Mouse (Mus musculus) frontal cortex, postnatal 10 days (tissue): ENCODE results near the gene Gm11565.
"Not testable (repeated sequence)": the region's sequence is repeated elsewhere in the genome, so short reads cannot be mapped to it uniquely, and the experiment has no call there.

Experiments used
- DNase-seq, 2 experiments: peaks; one replicate each; pipeline ENCODE4 v3.0.0; 2022; ENCODE audit warnings: low spot score in 2 of 2, mixed read lengths in 1 of 2

The Gm11565 gene

DNA sequence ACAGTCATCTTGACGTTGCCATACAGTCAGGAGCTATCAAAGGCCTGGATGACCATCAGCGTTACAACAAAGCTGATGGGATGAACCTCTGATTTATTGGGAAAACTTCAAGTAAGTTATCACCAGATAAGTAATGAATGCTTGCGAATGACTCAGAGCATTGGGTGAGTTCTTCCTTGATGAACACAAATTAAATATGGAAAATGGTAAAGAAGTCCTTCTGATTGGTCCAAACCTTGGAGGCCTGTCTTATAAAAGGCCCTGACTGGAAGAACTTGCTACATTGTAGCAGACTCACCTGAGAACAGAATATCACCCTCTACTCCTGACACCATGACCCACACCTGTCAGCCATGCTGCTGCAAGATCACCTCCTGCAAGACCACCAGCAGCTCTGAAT lies at the start of gene Gm11565:
TSS of gene Gm11565 (plus strand) at position 301 of the 400 bp plus-strand sequence.
- no peak for DNase-seq

DNA sequence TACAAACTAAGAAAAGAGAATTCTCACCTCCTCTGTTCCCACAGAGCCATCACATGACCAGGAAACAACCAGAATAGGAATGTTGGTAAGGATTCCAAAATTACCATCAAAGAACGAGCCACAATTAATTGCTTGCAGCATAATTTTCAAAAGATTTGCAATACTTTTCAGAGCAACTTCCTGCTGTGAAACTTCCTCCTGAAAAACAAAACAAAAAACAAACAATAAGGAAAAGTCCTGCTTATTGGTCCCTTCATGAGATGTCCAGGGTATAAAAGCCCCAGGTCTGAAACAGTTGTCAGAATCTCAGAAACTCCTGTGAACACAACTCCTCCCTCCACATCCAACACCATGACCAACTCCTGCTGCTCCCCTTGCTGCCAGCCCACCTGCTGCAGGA lies 41.5 kb upstream of the Gm11565 start, which contains the start of gene Krtap9-1:
TSS of gene Krtap9-1 (plus strand) at position 301 of the 400 bp plus-strand sequence.
- not testable (repeated sequence) for DNase-seq

DNA sequence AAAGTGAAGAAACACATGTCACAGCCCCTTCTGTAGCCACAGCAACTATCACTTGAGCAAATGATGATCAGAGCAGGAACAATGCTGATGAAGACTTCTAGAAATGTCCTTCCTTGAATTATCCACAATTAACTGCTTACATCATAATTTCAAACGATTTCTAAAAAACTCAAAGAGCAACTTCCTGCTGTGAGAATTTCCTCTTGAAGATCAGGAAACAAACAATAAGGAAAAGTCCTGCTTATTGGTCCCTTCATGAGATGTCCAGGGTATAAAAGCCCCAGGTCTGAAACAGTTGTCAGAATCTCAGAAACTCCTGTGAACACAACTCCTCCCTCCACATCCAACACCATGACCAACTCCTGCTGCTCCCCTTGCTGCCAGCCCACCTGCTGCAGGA lies 35.7 kb upstream of the Gm11565 start, which contains the start of gene Gm11567:
TSS of gene Gm11567 (plus strand) at position 301 of the 400 bp plus-strand sequence.
- DNase-seq: not testable (repeated sequence)

DNA sequence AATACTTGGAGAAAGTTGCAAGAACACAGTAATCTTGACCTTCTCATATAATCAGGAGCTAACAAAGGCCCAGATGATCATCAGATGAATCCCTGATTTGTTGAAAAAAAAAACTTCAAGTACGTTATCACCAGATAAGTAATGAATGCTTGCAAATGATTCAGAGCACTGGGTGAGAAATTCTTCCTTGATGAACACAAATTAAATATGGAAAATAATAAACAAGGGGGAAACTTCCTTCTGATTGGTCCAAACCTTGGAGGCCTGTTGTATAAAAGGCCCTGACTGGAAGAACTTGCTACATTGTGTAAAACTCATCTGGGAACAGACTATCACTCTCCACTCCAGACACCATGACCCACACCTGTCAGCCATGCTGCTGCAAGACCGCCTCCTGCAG lies 6.9 kb upstream of the Gm11565 start, which contains the start of gene Krtap31-1:
TSS of gene Krtap31-1 (plus strand) at position 301 of the 400 bp plus-strand sequence.
- DNase-seq: no peak

DNA sequence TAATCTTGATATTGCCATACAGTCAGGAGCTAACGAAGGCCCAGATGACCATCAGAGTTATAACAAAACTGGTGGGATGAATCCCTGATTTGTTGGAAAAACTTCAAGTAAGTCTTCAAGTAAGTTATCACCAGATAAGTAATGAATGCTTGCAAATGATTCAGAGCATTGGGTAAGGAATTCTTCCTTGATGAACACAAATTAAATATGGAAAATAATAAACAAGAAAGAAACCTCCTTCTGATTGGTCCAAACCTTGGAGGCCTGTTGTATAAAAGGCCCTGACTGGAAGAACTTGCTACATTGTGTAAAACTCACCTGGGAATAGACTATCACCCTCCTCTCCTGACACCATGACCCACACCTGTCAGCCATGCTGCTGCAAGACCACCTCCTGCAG lies 21.4 kb downstream of the Gm11565 start, which contains the start of gene Krtap31-2:
TSS of gene Krtap31-2 (plus strand) at position 301 of the 400 bp plus-strand sequence.
- no peak for DNase-seq

DNA sequence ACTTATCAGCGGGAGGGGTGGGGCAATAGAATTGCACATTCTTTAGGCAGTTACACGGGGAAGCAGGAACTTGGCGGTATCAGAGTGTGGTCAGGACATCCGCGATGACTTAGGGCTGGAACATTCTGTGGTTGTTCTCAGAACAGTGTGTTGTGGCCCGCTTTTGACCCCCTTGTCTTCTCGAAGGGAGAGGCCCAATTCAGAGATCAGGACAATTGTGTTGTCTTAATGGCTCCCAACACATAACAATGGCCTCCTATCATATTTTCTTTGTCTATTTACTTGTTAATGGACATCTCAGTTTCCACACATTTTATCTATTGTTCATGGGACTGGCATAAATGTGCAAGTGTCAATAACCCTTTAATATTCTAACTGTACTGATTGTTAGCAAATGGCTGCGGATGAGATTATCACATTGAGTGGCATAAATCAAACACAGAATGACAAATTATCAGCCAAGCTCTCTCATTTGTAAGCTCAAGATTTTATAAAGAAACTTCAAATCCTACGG lies 23.3 kb downstream of the Gm11565 start:
- DNase-seq: no peak

DNA sequence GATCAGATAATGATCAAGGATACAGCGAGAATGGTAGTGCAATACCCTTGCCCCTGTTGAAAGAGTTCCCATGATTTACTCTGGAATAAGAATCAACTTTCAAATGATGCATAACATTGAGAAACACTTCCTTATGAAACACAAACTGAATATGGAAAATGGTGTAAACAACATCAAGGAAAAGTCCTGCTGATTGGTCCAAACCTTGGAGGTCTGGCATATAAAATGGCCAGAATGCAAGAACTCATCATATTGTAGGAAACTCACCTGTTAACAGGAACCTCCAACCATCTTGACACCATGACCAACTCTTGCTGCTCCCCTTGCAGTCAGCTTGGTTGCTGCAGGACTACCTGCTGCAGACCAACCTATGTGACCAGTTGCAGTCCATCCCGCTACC lies 33.6 kb downstream of the Gm11565 start, which contains the start of gene Krtap9-5:
TSS of gene Krtap9-5 (plus strand) at position 301 of the 400 bp plus-strand sequence.
- no peak for DNase-seq

DNA sequence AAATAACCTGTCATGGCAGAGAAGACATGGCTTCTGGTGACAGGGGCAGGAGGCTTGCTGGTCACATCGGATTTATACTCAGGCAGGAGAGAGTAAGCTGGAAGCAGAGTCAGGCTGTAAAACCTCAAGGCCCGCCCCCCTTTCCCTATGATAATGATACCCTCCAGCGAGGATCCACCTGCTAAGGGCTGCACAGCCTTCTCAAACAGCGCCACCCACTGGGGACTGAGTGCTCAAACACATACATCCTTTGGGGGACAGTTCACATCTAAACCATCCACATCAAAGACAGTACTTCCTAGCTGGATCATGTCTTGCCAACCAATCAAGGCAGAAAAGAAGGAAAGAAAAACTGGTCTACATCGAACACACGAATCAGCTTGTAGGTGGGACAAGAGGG lies 49.7 kb downstream of the Gm11565 start:
- DNase-seq: no peak
